Mouse (Mus musculus) T-helper 2 cell (primary cell): ENCODE measurements at regions not wholly inside any gene's neighbourhood (a gene's known extent, or its start where the extent isn't known, plus 50 kb on each side); places are given as distances from the start of the nearest gene placed in this dataset.

Experiments
- in situ Hi-C: fragments of 300-600 bp; cut with MboI, MseI; formaldehyde crosslinking; loops from one replicate; pipeline ENCODE4 v1.15.1; 2025; ENCODE audit warnings: high pct_unique_total_duplicates

DNA sequence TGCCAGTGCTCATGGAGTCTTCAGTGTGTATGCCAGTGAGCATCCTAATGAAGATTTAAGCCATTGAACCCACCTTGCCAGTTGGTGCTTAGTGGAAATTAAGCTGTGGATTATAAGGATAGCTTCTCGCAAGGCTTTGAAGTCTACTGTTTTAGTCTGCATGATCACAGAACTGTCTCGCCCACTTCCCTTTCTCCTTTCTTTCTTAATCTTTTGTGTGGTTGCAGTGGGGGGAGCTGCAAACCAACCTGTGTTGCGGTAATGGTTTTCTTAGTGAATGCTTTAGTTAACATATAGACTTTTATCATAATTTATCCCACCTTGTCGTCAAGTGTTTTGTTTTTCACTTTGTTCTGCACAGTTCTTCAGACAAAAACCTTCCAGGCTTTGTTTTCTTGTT, 447.9 kb upstream of the Atp11b start:
- in situ Hi-C loops, result no loop called here

- in situ Hi-C loops, result no loop called here
These were observed 439.7 kb upstream of the Atp11b start for GRCm38 (mm10) chr3:35314177-35314576.

- in situ Hi-C loops, result no loop called here
These were observed 438.7 kb upstream of the Atp11b start for GRCm38 (mm10) chr3:35315162-35315561.

DNA sequence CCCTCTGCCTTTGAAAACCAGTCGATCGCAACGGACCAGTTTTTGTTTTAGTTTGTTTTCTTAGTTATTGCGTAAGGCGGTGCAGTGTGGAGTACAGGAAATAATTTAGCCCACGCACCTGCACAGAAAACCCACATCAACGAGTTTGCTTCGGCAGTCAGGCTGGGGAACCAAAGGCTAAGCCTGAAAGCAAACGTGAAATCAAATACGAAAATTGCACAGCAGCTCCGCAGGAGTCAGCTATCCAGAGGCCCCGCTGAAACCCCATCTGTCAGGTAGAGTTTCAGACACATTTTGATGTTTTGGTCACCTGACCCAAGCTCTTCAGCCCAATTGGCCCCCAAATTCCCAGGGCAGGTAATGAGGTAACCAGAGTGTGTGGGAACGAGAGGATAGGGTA, 435.6 kb upstream of the Atp11b start:
- in situ Hi-C loops, result no loop called here

DNA sequence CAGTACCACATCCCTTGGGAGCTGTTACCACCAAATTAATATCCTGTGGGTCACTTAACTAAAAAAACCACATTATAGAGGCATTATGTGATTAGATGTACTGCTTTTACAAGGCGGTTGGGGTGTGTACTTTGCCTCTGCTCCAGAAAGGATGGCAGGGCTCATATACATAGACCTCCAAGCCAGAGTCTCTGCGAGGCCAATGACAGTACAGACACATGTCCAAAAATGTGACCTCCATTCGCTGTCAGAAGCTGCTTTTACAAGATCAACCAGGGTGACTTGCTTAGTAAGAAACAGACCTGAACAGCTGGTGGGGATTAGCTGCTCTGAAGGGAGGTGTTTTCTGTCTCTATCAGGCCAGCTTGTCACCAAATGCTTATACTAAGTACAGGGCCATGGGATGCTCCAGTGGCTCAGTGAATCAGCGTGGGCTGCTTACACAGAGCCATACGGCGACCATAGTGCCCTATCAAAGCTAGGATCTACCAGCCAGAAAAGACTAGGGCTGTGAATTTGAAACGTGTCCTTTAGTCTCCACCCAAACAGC, 433.0 kb upstream of the Atp11b start:
- in situ Hi-C loops, result no loop called here

DNA sequence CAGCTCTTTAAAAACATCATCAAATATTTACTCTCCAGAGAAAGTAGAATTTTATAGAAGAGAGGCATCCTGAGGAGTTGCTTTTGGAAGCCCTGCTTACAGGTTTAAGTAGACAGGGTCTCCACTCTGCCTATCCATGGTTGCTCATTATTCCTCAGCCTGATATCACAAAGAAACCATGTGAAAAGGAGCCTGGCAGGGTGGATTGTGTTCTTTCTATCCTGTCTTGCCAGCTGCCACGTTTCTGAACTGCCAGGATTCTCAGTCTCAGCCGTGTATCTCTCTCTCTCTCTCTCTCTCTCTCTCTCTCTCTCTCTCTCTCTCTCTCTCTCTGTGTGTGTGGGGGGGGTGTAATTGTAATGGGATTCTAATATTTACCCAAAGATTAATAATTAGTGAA, 431.9 kb upstream of the Atp11b start:
- in situ Hi-C loops, result no loop called here

GRCm38 (mm10) chr3:35322899-35323298, 431.0 kb upstream of the Atp11b start:
- in situ Hi-C loops, result no loop called here

- in situ Hi-C loops, result no loop called here
These were observed 430.3 kb upstream of the Atp11b start for GRCm38 (mm10) chr3:35323450-35324077.

- in situ Hi-C loops, result no loop called here
These were observed 429.7 kb upstream of the Atp11b start for GRCm38 (mm10) chr3:35324186-35324585.

- in situ Hi-C loops, result no loop called here
These were observed 421.2 kb upstream of the Atp11b start for GRCm38 (mm10) chr3:35332534-35333272.

DNA sequence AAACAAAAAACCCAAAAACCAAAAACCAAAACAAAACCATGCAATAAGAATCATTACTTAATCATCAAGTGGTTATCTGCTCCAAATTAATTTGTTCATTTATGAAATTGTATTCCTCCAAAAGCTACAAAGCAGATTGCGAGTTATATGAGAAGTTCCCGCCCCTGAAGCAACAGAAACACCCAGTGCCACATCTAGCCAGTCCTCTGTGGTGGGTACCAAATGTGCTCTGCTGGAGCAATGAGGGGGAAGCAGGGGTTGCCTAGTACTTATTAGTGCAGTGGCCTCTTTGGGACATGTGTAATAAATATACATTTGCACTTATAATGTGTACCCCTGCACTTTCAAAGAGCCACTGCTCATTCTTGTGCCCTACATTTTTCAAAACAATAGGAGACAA, 419.9 kb upstream of the Atp11b start:
- in situ Hi-C loops, result no loop called here

- in situ Hi-C loops, result no loop called here
These were observed 419.4 kb upstream of the Atp11b start for GRCm38 (mm10) chr3:35334546-35334945.

DNA sequence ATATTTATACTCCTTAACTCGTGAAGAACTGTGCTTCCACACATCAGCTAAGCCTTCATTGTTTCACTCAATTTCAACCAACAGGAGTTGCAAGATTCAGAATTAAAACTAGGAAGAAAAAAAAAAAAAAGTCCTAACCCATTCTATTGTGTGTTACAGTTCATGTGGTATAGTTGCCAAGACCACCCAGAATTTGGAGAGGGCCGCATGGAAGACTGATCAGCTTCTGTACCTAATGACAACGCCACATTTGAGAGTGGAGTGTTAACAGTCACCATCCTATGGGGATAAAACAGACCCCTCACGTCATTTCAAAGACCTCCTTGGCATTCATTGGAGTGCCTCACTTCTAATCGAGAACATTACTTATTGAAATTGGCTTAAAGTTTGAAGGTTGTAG, 418.1 kb upstream of the Atp11b start:
- in situ Hi-C loops, result no loop called here

DNA sequence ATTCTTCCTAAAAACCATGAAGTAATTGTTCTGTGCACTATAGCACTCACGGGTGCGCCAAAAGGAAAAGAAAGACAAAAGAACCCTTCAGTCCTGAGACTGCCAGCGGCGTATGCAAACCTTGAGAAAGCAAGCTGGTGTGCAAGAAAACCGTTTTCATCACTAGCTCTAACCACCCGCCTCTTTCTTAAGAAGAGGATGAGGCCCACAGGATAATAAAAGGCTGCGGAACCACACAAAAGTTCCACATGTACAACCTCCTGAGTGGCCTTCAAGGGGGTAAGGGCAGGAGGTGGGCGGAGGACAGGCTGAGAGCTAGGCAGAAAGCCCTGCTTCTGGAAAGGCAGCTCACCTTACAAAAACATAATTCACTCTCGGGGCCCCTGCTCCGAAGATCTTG, 413.4 kb upstream of the Atp11b start:
- in situ Hi-C loops, result no loop called here

GRCm38 (mm10) chr3:35340935-35341800, 412.7 kb upstream of the Atp11b start:
- in situ Hi-C loops, result no loop called here

DNA sequence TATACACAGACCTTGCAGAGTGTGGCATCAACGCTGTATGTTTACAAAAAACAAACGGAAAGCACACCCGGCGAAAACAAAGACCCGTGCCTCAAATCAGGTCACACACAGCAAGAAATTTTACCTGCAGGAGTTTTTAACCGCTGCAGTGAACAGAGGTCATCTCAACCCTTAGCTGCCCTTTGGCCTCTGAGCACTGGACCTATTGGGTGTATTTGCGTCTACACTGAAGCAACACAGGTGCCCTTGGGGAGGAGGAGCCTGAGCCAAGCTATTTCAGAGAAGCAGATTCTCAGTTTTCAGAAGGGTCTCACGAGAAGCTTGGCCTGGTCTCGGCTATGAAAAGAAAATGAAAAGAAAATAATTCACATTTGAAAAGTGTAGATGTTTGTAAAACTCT, 412.1 kb upstream of the Atp11b start:
- in situ Hi-C loops, result no loop called here

- in situ Hi-C loops, result no loop called here
These were observed 411.3 kb upstream of the Atp11b start for GRCm38 (mm10) chr3:35342584-35342983.

DNA sequence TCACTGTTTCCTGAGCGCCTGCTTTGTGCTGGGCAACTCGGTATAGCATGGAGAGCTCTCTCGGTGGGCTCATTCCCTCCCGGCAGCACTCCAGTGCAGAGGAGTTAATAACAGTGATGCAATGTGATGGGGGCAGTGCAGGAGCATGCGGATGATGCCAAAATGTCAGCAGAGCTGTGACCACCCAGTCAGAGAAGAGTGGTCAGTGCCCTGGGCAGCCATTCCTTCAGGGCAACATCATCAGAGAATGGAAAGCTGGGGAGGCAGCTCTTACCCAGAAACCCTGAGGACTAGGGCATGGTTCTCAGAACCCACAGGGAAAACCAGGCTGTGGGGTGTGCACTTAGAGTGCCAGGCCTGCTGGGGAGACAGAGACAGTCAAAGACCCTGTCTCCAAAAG, 410.0 kb upstream of the Atp11b start:
- in situ Hi-C loops, result no loop called here

DNA sequence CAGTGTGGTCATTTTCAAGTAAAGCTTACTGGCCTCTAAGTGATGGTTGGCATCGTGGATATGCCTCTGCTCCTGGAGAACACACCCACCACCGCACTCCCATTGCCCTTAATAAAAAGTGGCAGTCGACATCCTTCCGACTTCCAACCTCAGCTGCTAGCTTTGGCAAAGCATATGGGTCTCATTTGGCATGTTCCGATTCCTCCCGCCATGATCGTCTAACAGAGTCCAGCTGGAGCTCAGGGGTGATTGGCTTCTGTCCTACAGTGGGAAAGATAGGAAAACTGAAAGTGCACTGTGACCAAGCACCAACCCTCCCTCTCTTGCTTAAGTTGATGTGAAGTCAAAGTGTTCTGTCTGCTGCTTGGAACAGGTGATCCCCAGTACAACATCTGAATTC, 404.8 kb upstream of the Atp11b start:
- in situ Hi-C loops, result no loop called here

DNA sequence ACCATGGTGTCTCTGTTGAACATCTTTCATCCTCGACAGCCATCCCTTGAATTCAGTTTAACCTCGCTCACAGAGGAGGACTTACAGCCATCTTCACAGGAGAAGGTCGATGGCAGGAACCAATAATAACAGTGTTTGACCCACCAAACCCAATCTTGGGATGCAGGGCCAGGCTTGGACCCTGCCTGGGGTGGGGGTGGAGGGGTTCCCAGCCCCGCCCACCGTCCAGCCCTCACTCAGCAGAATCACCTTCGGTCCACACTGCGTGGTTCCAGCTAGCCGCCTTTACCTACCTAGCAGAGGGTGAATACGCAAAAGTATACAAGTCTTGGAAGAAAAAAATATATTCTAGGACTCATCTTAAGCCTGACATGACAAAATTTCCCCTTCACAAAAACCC, 400.5 kb upstream of the Atp11b start:
- in situ Hi-C loops, result loop anchor here (25.0 kb wide), 1 partner anchor 934 kb away; no protein-coding TSS in a partner anchor

- in situ Hi-C loops, result loop anchor here (25.0 kb wide), 1 partner anchor 933 kb away; no protein-coding TSS in a partner anchor
These were observed 400.0 kb upstream of the Atp11b start for GRCm38 (mm10) chr3:35353920-35354319.

- in situ Hi-C loops, result loop anchor here (25.0 kb wide), 1 partner anchor 933 kb away; no protein-coding TSS in a partner anchor
These were observed 399.6 kb upstream of the Atp11b start for GRCm38 (mm10) chr3:35354356-35354755.
